Mouse (Mus musculus) urinary bladder, postnatal 36 days (tissue): ENCODE measurements around the gene Hoxc11.

Source experiments
- DNase-seq, 2 experiments: peaks; one replicate each; pipeline ENCODE4 v3.0.0; 2022; ENCODE audit warnings: low spot score in 2 of 2, mixed read lengths in 1 of 2

Gene Hoxc11

DNA sequence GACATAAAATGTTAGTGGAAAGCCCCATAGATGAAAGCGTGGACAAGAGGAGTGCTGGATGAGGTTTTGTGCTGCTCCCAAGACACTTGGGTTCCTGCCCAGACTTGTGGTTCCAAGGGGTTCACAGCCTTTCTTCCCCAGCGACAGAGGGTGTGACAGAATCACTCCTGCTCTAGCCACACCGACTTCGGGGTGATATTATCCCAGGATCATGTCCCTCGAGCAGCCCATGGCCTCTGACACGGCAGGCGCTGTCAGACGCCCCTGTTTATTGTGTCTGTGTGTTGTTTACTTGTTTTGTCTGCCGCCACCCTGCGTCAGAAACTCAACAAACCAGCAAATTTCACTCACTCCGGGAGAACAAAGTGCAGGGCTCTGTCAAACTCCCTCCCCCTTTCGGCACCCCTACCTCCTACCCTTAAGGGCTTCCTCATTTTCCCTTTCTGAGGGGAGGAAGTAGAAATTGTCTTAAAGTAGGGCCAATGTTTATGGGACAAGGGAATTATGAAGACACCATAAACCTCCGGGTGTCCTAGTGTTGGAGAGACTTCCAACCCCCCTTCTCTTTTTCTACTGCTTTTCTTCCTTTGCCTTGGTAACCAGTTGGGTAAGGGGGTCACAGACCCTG lies 48.7 kb downstream of the Hoxc11 start:
- DNase-seq: no peak

DNA sequence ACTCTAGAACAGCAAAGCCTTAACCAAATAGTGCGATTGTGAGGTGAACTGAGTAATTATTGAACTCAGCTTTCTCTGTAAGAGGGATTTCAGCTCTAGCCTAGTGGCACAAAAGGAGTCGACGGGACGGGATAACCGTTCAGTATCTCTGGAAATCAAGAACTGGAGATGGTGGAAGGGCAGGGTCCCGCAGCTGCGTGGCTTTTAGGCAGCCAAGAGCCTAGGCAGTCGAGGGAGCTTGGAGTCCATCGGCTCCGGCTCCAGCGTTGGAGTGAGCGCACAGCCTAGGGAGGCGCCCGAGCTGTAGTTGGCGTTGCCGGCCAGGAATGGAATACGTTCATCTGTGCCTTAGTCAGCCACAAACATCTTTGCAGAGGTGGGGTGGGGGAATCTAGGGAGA lies 51.1 kb downstream of the Hoxc11 start:
- DNase-seq: no peak

DNA sequence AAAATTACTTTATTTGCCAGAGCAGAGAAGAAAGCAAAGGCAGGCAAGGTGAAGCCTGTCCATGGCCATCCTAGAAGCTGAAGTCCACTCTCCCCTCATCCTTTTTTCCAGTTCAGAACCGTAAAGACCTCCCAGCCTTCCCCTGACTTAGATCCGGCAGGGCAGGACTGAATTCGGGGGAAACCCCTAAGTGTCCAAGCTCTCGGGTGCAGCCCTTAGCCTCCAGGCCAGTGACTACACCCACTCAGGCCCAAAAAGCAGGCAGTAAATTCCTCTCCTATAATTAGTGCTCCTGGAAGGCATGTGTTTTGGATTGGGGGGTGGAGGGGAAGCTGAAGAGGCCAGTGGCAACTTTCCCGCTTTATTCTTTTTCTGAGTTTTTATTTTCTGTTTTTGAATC lies 51.6 kb downstream of the Hoxc11 start:
- DNase-seq: no peak

DNA sequence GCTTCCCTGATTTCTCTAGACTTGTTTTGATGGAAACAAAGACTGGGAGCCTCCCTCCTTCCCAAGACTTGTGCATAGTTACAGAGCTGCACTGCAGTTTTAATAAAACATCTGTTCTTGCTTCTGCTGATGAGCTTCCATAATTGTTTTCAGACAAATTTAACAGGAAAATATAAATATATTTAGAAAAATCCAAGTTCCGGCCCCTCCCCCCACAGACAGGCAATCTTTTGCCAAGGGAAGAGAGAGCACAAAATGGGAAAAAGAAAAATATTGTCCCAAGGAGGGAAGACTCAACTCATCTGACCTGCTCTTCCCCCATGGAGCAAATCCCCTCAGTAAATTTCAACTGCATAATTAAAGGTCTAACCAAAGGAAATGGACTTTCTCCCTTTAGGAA lies 52.1 kb downstream of the Hoxc11 start:
- no peak for DNase-seq
